Mouse (Mus musculus) cerebellum, adult 2 months (tissue): ENCODE data around the gene Pnpla6. TPM values are rescaled to one million over a fixed set of nuclear protein-coding genes. Genes with fewer than 3 reads are reported as not detected.
A peak's percentile ranks its signal among the peaks of the same experiment; 100 is the strongest.
"Not testable (repeated sequence)": the region's sequence is repeated elsewhere in the genome, so short reads cannot be mapped to it uniquely, and the experiment has no call there.

Experiments
- DNase-seq, 2 experiments: peaks; one replicate each; pipeline ENCODE4 v3.0.0; 2021
- H3K27ac ChIP-seq: fragments of 200-500 bp; 2 replicates; pipeline ENCODE4 v1.5.1; 2012; ENCODE audit warnings: low read length, control low read depth, inconsistent platforms; ENCODE audit not compliant: insufficient read depth
- H3K27me3 ChIP-seq: fragments of 200-500 bp; 2 replicates; pipeline ENCODE4 v1.6.1; 2012; ENCODE audit warnings: inconsistent platforms, mild to moderate bottlenecking, low read length, moderate library complexity; ENCODE audit not compliant: control insufficient read depth, insufficient read depth
- H3K4me1 ChIP-seq: fragments of 200-500 bp; 2 replicates; pipeline ENCODE4 v1.6.1; 2011; ENCODE audit warnings: low read length; ENCODE audit not compliant: control insufficient read depth, insufficient read depth
- H3K4me3 ChIP-seq: fragments of 200-500 bp; replicated peaks from 2 replicates; pipeline ENCODE3; 2011; ENCODE audit warnings: mild to moderate bottlenecking, low read depth, low read length, control low read depth; ENCODE audit not compliant: insufficient read depth
- CTCF ChIP-seq: fragments of 200-500 bp; IDR thresholded peaks from 2 replicates; pipeline ENCODE4 v1.5.1; 2011; ENCODE audit warnings: low read depth, mild to moderate bottlenecking, control low read depth, low read length, moderate library complexity, borderline replicate concordance; ENCODE audit not compliant: insufficient read depth
- POLR2A ChIP-seq: fragments of 200-500 bp; IDR thresholded peaks from 2 replicates; pipeline ENCODE4 v1.6.1; 2011; ENCODE audit warnings: low read length, control low read depth, borderline replicate concordance; ENCODE audit not compliant: insufficient read depth
- WGBS: fragments of 180-500 bp; shearing (Covaris S2); methylation state at CpG from one replicate; pipeline ENCODE4 v1.1.7; 2018; 5-methylcytosine and 5-hydroxymethylcytosine counted together
- polyA plus RNA-seq: library from polyadenylated mRNA; depleted of rRNA; stranded (reverse); fragments of >200 nt; gene quantifications from 2 replicates; pipeline ENCODE4 v1.2.3, GENCODE M21; 2012

Pnpla6 gene
- polyA plus RNA-seq, 1 experiment: 83.9 TPM

DNA sequence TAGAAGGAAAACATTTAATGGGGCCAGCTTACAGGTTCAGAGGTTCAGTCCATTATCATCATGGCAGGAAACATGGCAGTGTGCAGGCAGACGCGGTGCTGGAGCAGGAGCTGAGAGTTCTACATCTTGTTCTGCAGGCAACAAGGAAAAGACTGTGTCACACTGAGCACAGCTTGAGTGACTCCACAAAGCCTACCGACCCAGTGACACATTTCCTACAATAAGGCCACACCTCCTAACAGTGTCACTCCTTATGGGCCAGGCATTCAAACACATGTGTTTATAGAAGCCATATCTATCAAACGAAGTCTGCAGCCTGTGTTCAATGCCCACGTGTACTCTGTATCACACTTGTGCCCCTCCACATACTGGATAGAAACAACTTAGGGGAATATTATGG is 54.6 kb downstream of the Pnpla6 start:
- no peak for DNase-seq
- Histone ChIP-seq H3K4me3 (no peak overlapping the region), H3K4me1 (no peaks in the 10 kb centered on the region), H3K27me3 (no peaks in the 10 kb centered on the region), H3K27ac (no peak overlapping the region)
- whole genome bisulfite sequencing: 83% methylated on average over 5 of the region's 5 CpGs
- TF ChIP-seq POLR2A: no peak
- TF ChIP-seq CTCF: no peak

DNA sequence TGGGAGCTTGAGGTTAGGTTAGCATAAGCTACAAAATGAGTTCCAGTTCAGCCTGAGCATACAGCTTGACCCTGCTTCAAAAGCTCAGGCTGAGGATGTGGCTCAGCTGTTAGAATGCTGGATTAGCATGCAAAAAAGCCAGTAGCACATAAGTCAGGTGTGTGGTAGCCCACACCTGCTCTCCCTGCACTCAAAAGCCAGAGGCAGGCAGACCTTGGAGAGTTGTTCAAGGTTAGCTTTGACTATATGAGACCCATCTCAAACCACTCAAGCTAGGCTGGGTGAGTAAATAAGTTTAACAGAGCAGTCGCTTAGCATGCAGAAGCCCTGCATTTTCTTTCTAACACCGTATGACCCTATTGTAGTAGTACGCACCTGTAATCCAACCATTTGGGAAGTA is 59.4 kb downstream of the Pnpla6 start:
- no peaks in the 10 kb centered on the region for H3K4me1 ChIP-seq
- TF ChIP-seq POLR2A: no peak
- no peak for TF ChIP-seq CTCF
- H3K4me3 ChIP-seq: no peak overlapping the region
- DNase-seq: no peak
- H3K27me3 ChIP-seq: no peaks in the 10 kb centered on the region
- H3K27ac ChIP-seq: no peak overlapping the region
- WGBS: 93% methylated on average over 3 of the region's 3 CpGs

DNA sequence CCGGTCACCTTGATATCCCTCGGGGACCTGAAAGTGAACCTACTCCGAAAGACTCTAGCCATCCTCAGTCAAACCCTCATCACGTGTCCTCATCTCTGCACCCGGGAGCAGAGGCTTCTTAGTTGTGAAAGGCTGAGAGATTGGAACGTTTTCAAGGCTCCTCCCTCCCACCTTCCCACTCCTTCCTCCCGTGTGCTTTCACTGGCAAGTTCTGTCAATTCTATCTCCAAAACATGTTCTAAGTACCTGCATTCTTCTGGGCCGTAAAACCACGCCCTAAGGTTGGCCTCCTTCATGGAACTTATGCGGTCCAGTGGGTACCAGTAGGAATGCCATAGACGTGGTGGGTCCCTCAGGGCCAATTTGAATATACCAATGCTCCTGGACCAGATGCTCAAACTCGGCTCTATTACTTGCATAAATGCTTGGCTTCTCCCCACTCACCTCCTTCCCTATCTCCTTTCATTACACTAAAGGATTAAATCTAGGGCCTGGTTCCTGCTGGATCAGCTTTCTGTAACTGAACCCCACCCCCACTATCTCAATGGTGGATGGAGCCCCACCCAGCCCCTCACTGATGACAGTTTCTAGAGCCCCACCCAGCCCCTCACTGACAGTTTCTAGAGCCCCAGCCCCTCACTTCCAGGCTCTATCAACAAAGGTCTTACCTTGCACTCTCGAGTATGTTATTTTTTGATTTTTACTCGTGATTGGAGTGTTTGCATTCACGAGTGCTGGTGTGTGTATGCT is 61.2 kb downstream of the Pnpla6 start:
- H3K4me3 ChIP-seq: no peak overlapping the region
- no peaks in the 10 kb centered on the region for H3K4me1 ChIP-seq
- WGBS: 63% methylated on average over 15 of the region's 15 CpGs
- H3K27ac ChIP-seq: no peak overlapping the region
- no peaks in the 10 kb centered on the region for H3K27me3 ChIP-seq
- TF ChIP-seq POLR2A (no peak), CTCF (no peak)
- no peak for DNase-seq

GRCm38 (mm10) chr8:3579390-3580364 is 64.5 kb downstream of the Pnpla6 start:
- Histone ChIP-seq H3K4me1 (no peaks in the 10 kb centered on the region), H3K4me3 (no peak overlapping the region), H3K27ac (no peak overlapping the region), H3K27me3 (no peaks in the 10 kb centered on the region)
- 81% methylated on average over 9 of the region's 9 CpGs for WGBS
- no peak for TF ChIP-seq POLR2A
- no peak for TF ChIP-seq CTCF
- DNase-seq: no peak

DNA sequence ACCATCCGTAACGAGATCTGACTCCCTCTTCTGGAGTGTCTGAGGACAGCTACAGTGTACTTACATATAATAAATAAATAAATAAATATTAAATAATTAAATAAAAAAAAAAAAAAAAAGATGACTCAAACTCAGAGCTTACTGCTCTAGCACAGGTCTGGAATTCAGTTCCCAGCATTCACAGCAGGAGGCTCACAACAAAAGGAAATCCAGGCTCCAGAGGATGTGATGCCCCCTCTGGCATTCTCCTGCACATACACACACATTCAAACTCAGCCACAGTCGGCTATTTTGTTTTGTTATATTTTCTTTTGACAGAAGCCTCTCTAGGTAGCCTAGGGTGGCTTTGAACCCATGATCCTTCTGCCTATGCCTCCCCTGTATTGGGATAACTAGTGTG is 66.8 kb downstream of the Pnpla6 start:
- not testable (repeated sequence) for H3K27me3 ChIP-seq, H3K27ac ChIP-seq, H3K4me1 ChIP-seq, H3K4me3 ChIP-seq, DNase-seq
- 91% methylated on average over 3 of the region's 3 CpGs for WGBS

DNA sequence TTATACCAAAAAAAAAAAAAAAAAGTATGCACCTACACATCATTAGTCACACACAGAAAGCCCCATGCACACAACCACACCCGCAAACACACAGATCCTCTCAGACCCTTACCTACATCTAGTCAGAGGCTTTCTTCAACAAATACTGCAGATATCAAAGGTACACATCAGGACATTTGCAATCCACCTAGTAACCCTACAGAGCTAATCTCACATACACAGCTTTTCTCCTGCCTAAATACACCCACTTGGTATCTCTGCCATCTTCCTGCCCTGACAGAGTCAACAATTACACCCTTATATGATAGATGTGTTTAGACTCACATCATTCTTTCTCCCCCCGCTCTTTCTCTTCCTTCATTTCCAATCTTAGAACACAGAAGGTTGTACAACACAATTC is 71.3 kb downstream of the Pnpla6 start:
- WGBS: 97% methylated on average over 2 of the region's 2 CpGs
- no peak for TF ChIP-seq CTCF
- Histone ChIP-seq H3K27me3 (no peaks in the 10 kb centered on the region), H3K4me3 (no peak overlapping the region), H3K27ac (no peak overlapping the region), H3K4me1 (no peaks in the 10 kb centered on the region)
- no peak for DNase-seq

GRCm38 (mm10) chr8:3586993-3587390 is 71.8 kb downstream of the Pnpla6 start, which contains the start of gene Camsap3:
Gene Camsap3 (plus strand): TSS chr8:3587293.
- H3K27ac ChIP-seq: peak within 1 kb of the TSS; percentile 6; the same call in 1 of the 2 replicates
- TF ChIP-seq CTCF (no peak), POLR2A (no peak)
- H3K27me3 ChIP-seq: no peaks in the 10 kb centered on the region
- peak within 1 kb of the TSS; percentile 94 for H3K4me3 ChIP-seq
- DNase-seq: no peak
- WGBS: 0% methylated on average over 7 of the region's 7 CpGs
- no peaks in the 10 kb centered on the region for H3K4me1 ChIP-seq
